Mouse (Mus musculus): ENCODE measurements around the gene Tubb2a. TPM values are rescaled to one million over a fixed set of nuclear protein-coding genes. Genes with fewer than 3 reads are reported as not detected.

Tubb2a gene
- polyA plus RNA-seq, 1 experiment from 2014 or later: 26.8 TPM

DNA sequence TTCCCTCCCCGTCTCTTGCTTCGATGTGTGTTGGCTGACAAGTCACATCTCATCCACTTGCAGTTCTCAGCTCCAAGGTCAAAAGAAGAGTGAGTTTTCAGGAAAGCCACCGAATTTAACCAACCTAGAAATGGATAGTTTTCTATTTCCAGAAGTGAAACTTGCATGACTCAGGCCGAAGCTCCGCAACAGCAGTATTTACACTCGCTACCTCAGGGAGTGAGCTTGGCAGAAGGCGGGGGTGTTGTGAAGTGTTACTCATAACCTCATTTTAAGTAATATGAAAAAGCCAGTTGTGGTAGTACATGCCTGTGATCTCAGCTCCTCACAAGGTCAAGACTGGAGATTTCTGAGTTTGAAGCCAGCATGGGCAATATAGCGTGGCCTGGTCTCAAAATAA, 27.3 kb downstream of the Tubb2a start:
- ATAC-seq (no peak), DNase-seq (ENCODE audit: low read depth, low spot score) (no peak)
- in situ Hi-C loops (cut with MboI; ENCODE audit: low pct_unique_long_range_greater_than_20kb): no loop called here
- H3K27me3 ChIP-seq: no peaks in the 10 kb centered on the region
- ChIA-PET CTCF (interaction anchor here (0.8 kb wide), 1 partner anchor 104 kb away, joined by 3 read pairs; no protein-coding TSS in a partner anchor), POLR2A (interaction anchor here (1.4 kb wide), 1 partner anchor 127 kb away, joined by 3 read pairs; no protein-coding TSS in a partner anchor)
- TF ChIP-seq CTCF (IDR thresholded peaks at IDR 0.05): no peak

GRCm38 (mm10) chr13:34047526-34047925, 30.3 kb downstream of the Tubb2a start:
- DNase-seq (ENCODE audit: low read depth, low spot score): no peak
- in situ Hi-C loops (cut with MboI; ENCODE audit: low pct_unique_long_range_greater_than_20kb): loop anchor here (5.0 kb wide), 1 partner anchor 110 kb away; no protein-coding TSS in a partner anchor
- TF ChIP-seq CTCF (IDR thresholded peaks at IDR 0.05): no peak
- H3K27me3 ChIP-seq: no peaks in the 10 kb centered on the region
- CTCF ChIA-PET: interaction anchor here (1.0 to 2.4 kb wide), 4 partner anchors 90 to 108 kb away, joined by 3 to 14 read pairs (median 8); no protein-coding TSS in a partner anchor
- no peak for ATAC-seq
- POLR2A ChIA-PET: no interaction called here

GRCm38 (mm10) chr13:34046421-34047012, 31.3 kb downstream of the Tubb2a start:
- no peaks in the 10 kb centered on the region for H3K27me3 ChIP-seq
- ChIA-PET POLR2A (interaction anchor here (0.7 kb wide), 1 partner anchor 83 kb away, joined by 3 read pairs; no protein-coding TSS in a partner anchor), CTCF (interaction anchor here (0.7 to 3.0 kb wide), 16 partner anchors 10 to 116 kb away, joined by 3 to 24 read pairs (median 4); partner anchors contain the start of genes Bphl and Psmg4)
- in situ Hi-C loops (cut with MboI; ENCODE audit: low pct_unique_long_range_greater_than_20kb): loop anchor here (5.0 kb wide), 1 partner anchor 111 kb away; no protein-coding TSS in a partner anchor
- TF ChIP-seq CTCF (IDR thresholded peaks at IDR 0.05): peak; percentile 96
- ATAC-seq (no peak), DNase-seq (ENCODE audit: low read depth, low spot score) (no peak)

- no peak for TF ChIP-seq CTCF (IDR thresholded peaks at IDR 0.05)
- CTCF ChIA-PET: interaction anchor here (0.7 to 3.0 kb wide), 16 partner anchors 9 to 117 kb away, joined by 3 to 24 read pairs (median 4); partner anchors contain the start of genes Bphl and Psmg4
- H3K27me3 ChIP-seq: no peaks in the 10 kb centered on the region
- POLR2A ChIA-PET: no interaction called here
- no peak for DNase-seq (ENCODE audit: low read depth, low spot score)
- in situ Hi-C loops (cut with MboI; ENCODE audit: low pct_unique_long_range_greater_than_20kb): loop anchor here (5.0 kb wide), 1 partner anchor 112 kb away; no protein-coding TSS in a partner anchor
- no peak for ATAC-seq
These were observed 32.1 kb downstream of the Tubb2a start for GRCm38 (mm10) chr13:34045511-34046249.

- no peak for TF ChIP-seq CTCF (IDR thresholded peaks at IDR 0.05)
- ChIA-PET POLR2A (no interaction called here), CTCF (no interaction called here)
- DNase-seq (ENCODE audit: low read depth, low spot score): no peak
- in situ Hi-C loops (cut with MboI; ENCODE audit: low pct_unique_long_range_greater_than_20kb): no loop called here
- H3K27me3 ChIP-seq: no peaks in the 10 kb centered on the region
- ATAC-seq: no peak
These were observed 34.0 kb downstream of the Tubb2a start for GRCm38 (mm10) chr13:34043716-34044393.

DNA sequence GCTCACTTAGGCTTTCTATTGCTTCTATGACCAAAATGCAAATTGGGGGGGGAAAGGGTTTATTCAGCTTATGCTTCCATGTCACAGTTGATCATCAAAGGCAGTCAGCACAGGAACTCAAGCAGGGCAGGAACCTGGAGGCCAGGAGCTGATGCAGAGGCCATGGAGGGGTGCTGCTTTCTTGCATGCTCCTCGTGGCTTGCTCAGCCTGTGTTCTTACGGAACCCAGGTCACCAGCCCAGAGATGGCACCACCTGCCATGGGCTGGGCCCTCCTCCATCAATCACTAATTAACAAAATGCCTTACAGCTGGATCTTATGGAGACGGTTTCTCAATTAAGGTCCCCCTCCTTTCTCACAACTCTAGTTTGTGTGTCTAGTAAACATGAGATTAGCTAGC, 37.7 kb downstream of the Tubb2a start:
- ATAC-seq (no peak), DNase-seq (ENCODE audit: low read depth, low spot score) (no peak)
- in situ Hi-C loops (cut with MboI; ENCODE audit: low pct_unique_long_range_greater_than_20kb): no loop called here
- POLR2A ChIA-PET: no interaction called here
- CTCF ChIA-PET: no interaction called here
- H3K27me3 ChIP-seq: no peaks in the 10 kb centered on the region
- TF ChIP-seq CTCF (IDR thresholded peaks at IDR 0.05): no peak

GRCm38 (mm10) chr13:34038901-34039341, 38.9 kb downstream of the Tubb2a start:
- CTCF ChIA-PET: interaction anchor here (1.0 kb wide), 1 partner anchor 91 kb away, joined by 3 read pairs; the partner anchor contains the start of gene Tubb2b

GRCm38 (mm10) chr13:34038056-34038432, 39.8 kb downstream of the Tubb2a start:
- DNase-seq (ENCODE audit: low read depth, low spot score) (no peak), ATAC-seq (no peak)
- ChIA-PET CTCF (interaction anchor here (1.5 kb wide), 1 partner anchor 42 kb away, joined by 5 read pairs; no protein-coding TSS in a partner anchor), POLR2A (interaction anchor here (1.1 kb wide), 1 partner anchor 35 kb away, joined by 3 read pairs; the partner anchor contains the start of gene Serpinb6a)
- no peak for TF ChIP-seq CTCF (IDR thresholded peaks at IDR 0.05)
- no peaks in the 10 kb centered on the region for H3K27me3 ChIP-seq
- in situ Hi-C loops (cut with MboI; ENCODE audit: low pct_unique_long_range_greater_than_20kb): loop anchor here (10.0 kb wide), 2 partner anchors 597 to 837 kb away; partner anchors contain the start of gene Prpf4b

More at GRCm38 (mm10) chr13:34038901-34039341, 38.9 kb downstream of the Tubb2a start:
- DNase-seq (ENCODE audit: low read depth, low spot score) (peak; percentile 20), ATAC-seq (no peak)
- POLR2A ChIA-PET: interaction anchor here (0.7 to 1.1 kb wide), 2 partner anchors 20 to 36 kb away, joined by 3 to 4 read pairs; partner anchors contain the start of gene Serpinb6a
- no peaks in the 10 kb centered on the region for H3K27me3 ChIP-seq
- no peak for TF ChIP-seq CTCF (IDR thresholded peaks at IDR 0.05)
- in situ Hi-C loops (cut with MboI; ENCODE audit: low pct_unique_long_range_greater_than_20kb): loop anchor here (10.0 kb wide), 2 partner anchors 596 to 836 kb away; partner anchors contain the start of gene Prpf4b

GRCm38 (mm10) chr13:34037172-34038055, 40.4 kb downstream of the Tubb2a start, which contains the start of gene Bphl:
Gene Bphl, plus strand, starts transcription at chr13:34037597.
- DNase-seq (ENCODE audit: low read depth, low spot score) (peak; percentile 49), ATAC-seq (peak; percentile 67)
- CTCF ChIA-PET: interaction anchor here (1.3 to 1.8 kb wide), 4 partner anchors 8 to 117 kb away, joined by 3 to 6 read pairs (median 4); no protein-coding TSS in a partner anchor
- POLR2A ChIA-PET: interaction anchor here (1.2 kb wide), 1 partner anchor 125 kb away, joined by 3 read pairs; no protein-coding TSS in a partner anchor
- in situ Hi-C loops (cut with MboI; ENCODE audit: low pct_unique_long_range_greater_than_20kb): loop anchor here (10.0 kb wide), 2 partner anchors 597 to 837 kb away; partner anchors contain the start of gene Prpf4b
- TF ChIP-seq CTCF (IDR thresholded peaks at IDR 0.05): no peak
- H3K27me3 ChIP-seq: no peaks in the 10 kb centered on the region
